Mouse (Mus musculus): ENCODE results near the gene Gimap4. TPM values are rescaled to one million over a fixed set of nuclear protein-coding genes. Genes with fewer than 3 reads are reported as not detected.
A peak's percentile ranks its signal among the peaks of the same experiment; 100 is the strongest.

Gene Gimap4
- polyA plus RNA-seq, 1 experiment from 2014 or later: 8.5 TPM

GRCm38 (mm10) chr6:48684806-48685205, 457 bp downstream of the Gimap4 start:
- H3K4me2 ChIP-seq (replicated peaks; ENCODE audit: low read depth): no peak overlapping the region
- no peak overlapping the region; the same call in 1 of the 2 replicates for H3K27ac ChIP-seq (replicated peaks)
- H3K9me3 ChIP-seq (ENCODE audit: control insufficient read depth, low read length): no peaks in the 10 kb centered on the region
- no peak overlapping the region for H3K4me3 ChIP-seq (ENCODE audit: low read depth, low read length)
- ATAC-seq (ENCODE audit: low FRiP score, low TSS enrichment) (no peak), DNase-seq (ENCODE audit: low spot score) (no peak)
- no peak for TF ChIP-seq CTCF (IDR thresholded peaks at IDR 0.05; ENCODE audit: low read depth)
- TF ChIP-seq EP300 (optimal IDR thresholded peaks at IDR 0.05): no peak
- 56% methylated on average over 4 of the region's 4 CpGs for WGBS
- H3K27me3 ChIP-seq (ENCODE audit: control insufficient read depth, insufficient read depth, low read length): no peaks in the 10 kb centered on the region
- no peaks in the 10 kb centered on the region for H3K36me3 ChIP-seq (ENCODE audit: control insufficient read depth, insufficient read depth, low read length)
- H3K9ac ChIP-seq (ENCODE audit: low read length): no peak overlapping the region
- no peaks in the 10 kb centered on the region for H3K4me1 ChIP-seq (replicated peaks; ENCODE audit: control insufficient read depth, insufficient read depth)

- TF ChIP-seq EP300 (optimal IDR thresholded peaks at IDR 0.05) (no peak), CTCF (IDR thresholded peaks at IDR 0.05; ENCODE audit: low read depth) (no peak)
- Histone ChIP-seq H3K27ac (replicated peaks) (peak overlapping the region; percentile 8; the same call in 1 of the 2 replicates), H3K36me3 (ENCODE audit: control insufficient read depth, insufficient read depth, low read length) (no peaks in the 10 kb centered on the region), H3K9me3 (ENCODE audit: control insufficient read depth, low read length) (no peaks in the 10 kb centered on the region), H3K9ac (ENCODE audit: low read length) (no peak overlapping the region), H3K27me3 (ENCODE audit: control insufficient read depth, insufficient read depth, low read length) (no peaks in the 10 kb centered on the region), H3K4me1 (replicated peaks; ENCODE audit: control insufficient read depth, insufficient read depth) (no peaks in the 10 kb centered on the region), H3K4me2 (replicated peaks; ENCODE audit: low read depth) (no peak overlapping the region), H3K4me3 (ENCODE audit: low read depth, low read length) (no peak overlapping the region)
- WGBS: 75% methylated on average over 2 of the region's 2 CpGs
- no peak for DNase-seq (ENCODE audit: low spot score)
- no peak for ATAC-seq (ENCODE audit: low FRiP score, low TSS enrichment)
Measured at GRCm38 (mm10) chr6:48685251-48685650, 902 bp downstream of the Gimap4 start.

- no peak for ATAC-seq (ENCODE audit: low FRiP score, low TSS enrichment)
- Histone ChIP-seq H3K4me2 (replicated peaks; ENCODE audit: low read depth) (no peak overlapping the region), H3K4me1 (replicated peaks; ENCODE audit: control insufficient read depth, insufficient read depth) (no peaks in the 10 kb centered on the region), H3K9me3 (ENCODE audit: control insufficient read depth, low read length) (no peaks in the 10 kb centered on the region), H3K4me3 (ENCODE audit: low read depth, low read length) (no peak overlapping the region), H3K36me3 (ENCODE audit: control insufficient read depth, insufficient read depth, low read length) (no peaks in the 10 kb centered on the region), H3K27me3 (ENCODE audit: control insufficient read depth, insufficient read depth, low read length) (no peaks in the 10 kb centered on the region), H3K27ac (replicated peaks) (0 out of 2 replicates have a peak overlapping the region, but pooled peaks have one; percentile 8), H3K9ac (ENCODE audit: low read length) (no peak overlapping the region)
- TF ChIP-seq EP300 (optimal IDR thresholded peaks at IDR 0.05) (no peak), CTCF (IDR thresholded peaks at IDR 0.05; ENCODE audit: low read depth) (no peak)
- no peak for DNase-seq (ENCODE audit: low spot score)
- 82% methylated on average over 7 of the region's 7 CpGs for WGBS
Measured at GRCm38 (mm10) chr6:48685694-48686665, 1.6 kb downstream of the Gimap4 start.

GRCm38 (mm10) chr6:48687077-48687476, 2.7 kb downstream of the Gimap4 start:
- Histone ChIP-seq H3K27me3 (ENCODE audit: control insufficient read depth, insufficient read depth, low read length) (no peaks in the 10 kb centered on the region), H3K4me3 (ENCODE audit: low read depth, low read length) (no peak overlapping the region), H3K4me2 (replicated peaks; ENCODE audit: low read depth) (no peak overlapping the region), H3K9me3 (ENCODE audit: control insufficient read depth, low read length) (no peaks in the 10 kb centered on the region), H3K27ac (replicated peaks) (no peak overlapping the region), H3K9ac (ENCODE audit: low read length) (no peak overlapping the region), H3K36me3 (ENCODE audit: control insufficient read depth, insufficient read depth, low read length) (no peaks in the 10 kb centered on the region), H3K4me1 (replicated peaks; ENCODE audit: control insufficient read depth, insufficient read depth) (no peaks in the 10 kb centered on the region)
- no peak for ATAC-seq (ENCODE audit: low FRiP score, low TSS enrichment)
- DNase-seq (ENCODE audit: low spot score): no peak
- WGBS: 67% methylated on average over 2 of the region's 2 CpGs
- TF ChIP-seq EP300 (optimal IDR thresholded peaks at IDR 0.05) (no peak), CTCF (IDR thresholded peaks at IDR 0.05; ENCODE audit: low read depth) (no peak)

GRCm38 (mm10) chr6:48689320-48689719, 5.0 kb downstream of the Gimap4 start:
- no peaks in the 10 kb centered on the region for H3K27me3 ChIP-seq (ENCODE audit: control insufficient read depth, insufficient read depth, low read length)
- WGBS: 79% methylated on average over 2 of the region's 2 CpGs

GRCm38 (mm10) chr6:48692962-48693361, 8.6 kb downstream of the Gimap4 start:
- Histone ChIP-seq H3K4me3 (ENCODE audit: low read depth, low read length) (no peak overlapping the region), H3K4me1 (replicated peaks; ENCODE audit: control insufficient read depth, insufficient read depth) (no peaks in the 10 kb centered on the region), H3K9me3 (ENCODE audit: control insufficient read depth, low read length) (no peaks in the 10 kb centered on the region), H3K27me3 (ENCODE audit: control insufficient read depth, insufficient read depth, low read length) (no peaks in the 10 kb centered on the region), H3K4me2 (replicated peaks; ENCODE audit: low read depth) (no peak overlapping the region), H3K9ac (ENCODE audit: low read length) (no peak overlapping the region), H3K27ac (replicated peaks) (no peak overlapping the region), H3K36me3 (ENCODE audit: control insufficient read depth, insufficient read depth, low read length) (no peaks in the 10 kb centered on the region)
- ATAC-seq (ENCODE audit: low FRiP score, low TSS enrichment) (no peak), DNase-seq (ENCODE audit: low spot score) (no peak)
- WGBS: 80% methylated on average over 6 of the region's 6 CpGs
- no peak for TF ChIP-seq EP300 (optimal IDR thresholded peaks at IDR 0.05)
- no peak for TF ChIP-seq CTCF (IDR thresholded peaks at IDR 0.05; ENCODE audit: low read depth)

More at GRCm38 (mm10) chr6:48689320-48689719, 5.0 kb downstream of the Gimap4 start:
- Histone ChIP-seq H3K4me2 (replicated peaks; ENCODE audit: low read depth) (no peak overlapping the region), H3K4me3 (ENCODE audit: low read depth, low read length) (no peak overlapping the region), H3K9ac (ENCODE audit: low read length) (no peak overlapping the region), H3K4me1 (replicated peaks; ENCODE audit: control insufficient read depth, insufficient read depth) (no peaks in the 10 kb centered on the region), H3K27ac (replicated peaks) (no peak overlapping the region), H3K9me3 (ENCODE audit: control insufficient read depth, low read length) (no peaks in the 10 kb centered on the region), H3K36me3 (ENCODE audit: control insufficient read depth, insufficient read depth, low read length) (no peaks in the 10 kb centered on the region)
- ATAC-seq (ENCODE audit: low FRiP score, low TSS enrichment): no peak
- DNase-seq (ENCODE audit: low spot score): no peak
- TF ChIP-seq EP300 (optimal IDR thresholded peaks at IDR 0.05): no peak
- TF ChIP-seq CTCF (IDR thresholded peaks at IDR 0.05; ENCODE audit: low read depth): no peak
